Mouse (Mus musculus) MEL (cell line): ENCODE data around the gene Fbxo36. TPM values are rescaled to one million over a fixed set of nuclear protein-coding genes. Genes with fewer than 3 reads are reported as not detected.
A peak's percentile ranks its signal among the peaks of the same experiment; 100 is the strongest.

Experiments used
- DNase-seq: peaks from one replicate; pipeline ENCODE4 v3.0.0; 2011; ENCODE audit warnings: low read depth, low spot score
- H3K27ac ChIP-seq: 2 replicates; pipeline ENCODE4 v1.5.1; 2012; ENCODE audit warnings: low read depth, mild to moderate bottlenecking, control low read depth, low read length, moderate library complexity; ENCODE audit not compliant: control insufficient read depth
- H3K27me3 ChIP-seq, 2 experiments: fragments of 150-350 bp in 1 of 2; sonication (generic) in 1 of 2; 2 replicates each; pipeline ENCODE4 v1.6.1; 2012; ENCODE audit warnings: low read length in 2 of 2, mild to moderate bottlenecking in 2 of 2, improper control_type of control experiment in 1 of 2, moderate library complexity in 1 of 2; ENCODE audit not compliant: insufficient read depth in 2 of 2, control insufficient read depth in 1 of 2
- H3K36me3 ChIP-seq, 2 experiments: 2 replicates each; pipeline ENCODE4 v1.6.1; 2012 to 2014; ENCODE audit warnings: low read length in 2 of 2, improper control_type of control experiment in 1 of 2, inconsistent platforms in 1 of 2, mild to moderate bottlenecking in 1 of 2; ENCODE audit not compliant: insufficient read depth in 2 of 2, control insufficient read depth in 1 of 2
- H3K4me1 ChIP-seq, 2 experiments: fragments of 150-350 bp in 1 of 2; sonication (generic) in 1 of 2; 2 replicates each; pipeline ENCODE4 v1.6.1; 2012; ENCODE audit warnings: low read length in 2 of 2, improper control_type of control experiment in 1 of 2, mild to moderate bottlenecking in 1 of 2; ENCODE audit not compliant: insufficient read depth in 2 of 2, control insufficient read depth in 1 of 2
- H3K4me3 ChIP-seq, 2 experiments: fragments of 150-350 bp in 1 of 2; sonication (generic) in 1 of 2; 2 replicates each; pipeline ENCODE4 v1.5.1; 2012; ENCODE audit warnings: low read depth in 2 of 2, low read length in 2 of 2, mild to moderate bottlenecking in 2 of 2, moderate library complexity in 2 of 2, control low read depth in 1 of 2, improper control_type of control experiment in 1 of 2; ENCODE audit not compliant: control insufficient read depth in 1 of 2, insufficient read depth in 1 of 2
- H3K79me2 ChIP-seq: 2 replicates; pipeline ENCODE4 v1.6.1; 2012; ENCODE audit warnings: mild to moderate bottlenecking, low read length, moderate library complexity; ENCODE audit not compliant: control insufficient read depth, poor library complexity, insufficient read depth
- H3K9ac ChIP-seq: 2 replicates; pipeline ENCODE4 v1.6.1; 2012; ENCODE audit warnings: low read depth, mild to moderate bottlenecking, control low read depth, low read length, moderate library complexity; ENCODE audit not compliant: control insufficient read depth, poor library complexity, severe bottlenecking
- H3K9me3 ChIP-seq: fragments of 150-350 bp; sonication (generic); replicated peaks from 2 replicates; pipeline ENCODE4 v1.6.1; 2012; ENCODE audit warnings: mild to moderate bottlenecking, low read length, improper control_type of control experiment, moderate library complexity; ENCODE audit not compliant: insufficient read depth
- BHLHE40 ChIP-seq: IDR thresholded peaks from 2 replicates; pipeline ENCODE4 v1.6.1; 2012; ENCODE audit warnings: low read depth, mild to moderate bottlenecking, inconsistent platforms, low read length, improper control_type of control experiment, borderline replicate concordance
- CHD2 ChIP-seq: IDR thresholded peaks from 2 replicates; pipeline ENCODE4 v1.6.1; 2011; ENCODE audit warnings: low read length, improper control_type of control experiment
- CTCF ChIP-seq, 3 experiments: IDR thresholded peaks in 2 of 3; conservative IDR thresholded peaks in 1 of 3; 2 replicates each; pipeline ENCODE4 v1.5.1; 2011 to 2012; ENCODE audit warnings: low read length in 3 of 3, low read depth in 2 of 3, mild to moderate bottlenecking in 2 of 3, improper control_type of control experiment in 1 of 3, inconsistent platforms in 1 of 3, mixed read lengths in 1 of 3, moderate library complexity in 1 of 3; ENCODE audit not compliant: control insufficient read depth in 1 of 3, insufficient read depth in 1 of 3, poor library complexity in 1 of 3, severe bottlenecking in 1 of 3
- E2F4 ChIP-seq: IDR thresholded peaks from 2 replicates; pipeline ENCODE4 v1.6.1; 2011; ENCODE audit warnings: low read depth, low read length, improper control_type of control experiment, borderline replicate concordance
- EP300 ChIP-seq, 2 experiments: IDR thresholded peaks; 2 replicates each; pipeline ENCODE4 v1.6.1; 2011; ENCODE audit warnings: improper control_type of control experiment in 2 of 2, low read length in 2 of 2, low read depth in 1 of 2, mild to moderate bottlenecking in 1 of 2
- ETS1 ChIP-seq: IDR thresholded peaks from 2 replicates; pipeline ENCODE4 v1.6.1; 2012; ENCODE audit warnings: low read depth, mild to moderate bottlenecking, inconsistent platforms, low read length, improper control_type of control experiment, moderate library complexity
- GABPA ChIP-seq: IDR thresholded peaks from 2 replicates; pipeline ENCODE4 v1.6.1; 2012; ENCODE audit warnings: low read depth, mild to moderate bottlenecking, inconsistent platforms, low read length, improper control_type of control experiment, moderate library complexity
- MAX ChIP-seq: IDR thresholded peaks from 2 replicates; pipeline ENCODE4 v1.6.1; 2011; ENCODE audit warnings: low read length, improper control_type of control experiment
- MEF2A ChIP-seq: IDR thresholded peaks from 2 replicates; pipeline ENCODE4 v1.6.1; 2014; ENCODE audit warnings: low read depth, mild to moderate bottlenecking, inconsistent platforms, low read length, improper control_type of control experiment; ENCODE audit not compliant: poor library complexity, insufficient replicate concordance, severe bottlenecking; ENCODE audit errors: extremely low read depth
- MYC ChIP-seq: IDR thresholded peaks from 2 replicates; pipeline ENCODE4 v1.6.1; 2011; ENCODE audit warnings: low read depth, mild to moderate bottlenecking, low read length, improper control_type of control experiment, moderate library complexity
- NRF1 ChIP-seq: IDR thresholded peaks from 2 replicates; pipeline ENCODE4 v1.6.1; 2014; ENCODE audit warnings: low read depth, mild to moderate bottlenecking, inconsistent platforms, low read length, improper control_type of control experiment, moderate library complexity; ENCODE audit not compliant: poor library complexity, insufficient read depth, severe bottlenecking
- POLR2A ChIP-seq, 2 experiments: IDR thresholded peaks; 2 replicates each; pipeline ENCODE4 v1.6.1; 2011 to 2012; ENCODE audit warnings: low read length in 2 of 2, mild to moderate bottlenecking in 2 of 2, control low read depth in 1 of 2, improper control_type of control experiment in 1 of 2, low read depth in 1 of 2, moderate library complexity in 1 of 2; ENCODE audit not compliant: control insufficient read depth in 1 of 2, insufficient read depth in 1 of 2, poor library complexity in 1 of 2
- POLR2AphosphoS5 ChIP-seq: IDR thresholded peaks from 2 replicates; pipeline ENCODE4 v1.6.1; 2012; ENCODE audit warnings: low read depth, borderline replicate concordance, mild to moderate bottlenecking, inconsistent platforms, low read length, moderate library complexity, mixed read lengths
- TAL1 ChIP-seq: IDR thresholded peaks from 2 replicates; pipeline ENCODE4 v1.6.1; 2012; ENCODE audit warnings: mild to moderate bottlenecking, inconsistent platforms, low read length, moderate library complexity, mixed read lengths
- TBP ChIP-seq: IDR thresholded peaks from 2 replicates; pipeline ENCODE4 v1.8.0; 2011; ENCODE audit warnings: low read depth, low read length, improper control_type of control experiment
- ZC3H11A ChIP-seq: IDR thresholded peaks from 2 replicates; pipeline ENCODE4 v1.6.1; 2012; ENCODE audit warnings: low read depth, mild to moderate bottlenecking, inconsistent platforms, low read length, improper control_type of control experiment
- ZKSCAN1 ChIP-seq: IDR thresholded peaks from 2 replicates; pipeline ENCODE4 v1.6.1; 2012; ENCODE audit warnings: low read depth, mild to moderate bottlenecking, inconsistent platforms, low read length, improper control_type of control experiment, moderate library complexity
- ZMIZ1 ChIP-seq: IDR thresholded peaks from 2 replicates; pipeline ENCODE4 v1.6.1; 2012; ENCODE audit warnings: low read depth, mild to moderate bottlenecking, inconsistent platforms, low read length, improper control_type of control experiment, moderate library complexity
- polyA plus RNA-seq, 2 experiments: library from polyadenylated mRNA; stranded (reverse) in 1 of 2; unstranded in 1 of 2; fragments of >175 nt in 1 of 2; fragments of >200 nt in 1 of 2; gene quantifications; 2 replicates each; pipeline versions ENCODE4 v1.2.1 to v1.2.4; 2012; ENCODE audit warnings: low replicate concordance in 2 of 2, low read depth in 1 of 2; ENCODE audit not compliant: insufficient read length in 2 of 2, insufficient read depth in 1 of 2, missing spikeins in 1 of 2
- total RNA-seq: library from RNA; depleted of rRNA; stranded (reverse); fragments of 300-350 nt; gene quantifications from 2 replicates; pipeline ENCODE4 v1.2.3, GENCODE M21; 2012

Fbxo36 gene
- total and polyA plus RNA-seq, 3 experiments: 2.5 to 2.9 TPM; not detected in 1

GRCm38 (mm10) chr1:84934503-84935333 is 95.1 kb downstream of the Fbxo36 start, which contains the start of gene Slc16a14:
Gene Slc16a14, minus strand, starts transcription at chr1:84935134.
- no peak for DNase-seq

DNA sequence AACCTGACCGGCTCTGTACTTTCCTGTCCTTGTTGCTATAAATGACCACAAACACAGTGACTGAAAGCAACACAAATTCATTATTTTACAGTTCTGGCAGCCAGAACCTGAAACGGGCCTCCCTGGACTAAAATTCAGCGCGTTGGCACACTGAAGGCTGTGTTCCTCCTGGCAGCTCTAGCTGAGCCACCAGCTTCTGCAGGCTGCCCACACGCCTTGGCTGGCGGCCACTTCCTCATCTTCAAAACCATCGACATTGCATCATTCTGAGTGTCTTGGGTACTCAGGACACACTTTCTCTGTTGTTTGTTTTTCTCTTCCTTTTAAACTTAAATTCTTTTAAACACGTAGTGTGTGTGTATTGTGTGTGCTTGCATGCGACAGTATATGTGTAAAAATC is 96.0 kb downstream of the Fbxo36 start:
- peak overlapping the region; percentile 28; the same call in 1 of the 2 replicates for H3K9ac ChIP-seq

More at GRCm38 (mm10) chr1:84934503-84935333, 95.1 kb downstream of the Fbxo36 start, which contains the start of gene Slc16a14:
- H3K27ac ChIP-seq: no peak within 1 kb of the TSS
- no peak within 1 kb of the TSS for H3K4me3 ChIP-seq
- TF ChIP-seq ZKSCAN1 (no peak), EP300 (IDR thresholded peaks at IDR 0.05; ENCODE audit: low read depth in 1 of 2, low read length in 2 of 2) (no peak), MEF2A (no peak), POLR2A (IDR thresholded peaks at IDR 0.05; ENCODE audit: control insufficient read depth in 1 of 2, insufficient read depth in 1 of 2, low read depth in 1 of 2, low read length in 2 of 2, poor library complexity in 1 of 2) (0 out of 4 replicates have a peak, but pooled peaks of 1 of the 2 experiments have one; percentile 21), NRF1 (no peak), E2F4 (no peak)
- H3K4me1 ChIP-seq: no peaks in the 10 kb centered on the region
- no peaks in the 10 kb centered on the region for H3K27me3 ChIP-seq
- H3K79me2 ChIP-seq: no peaks in the 10 kb centered on the region
- H3K36me3 ChIP-seq: no peaks in the 10 kb centered on the region; a peak in 1 of 4 replicates
- no peaks in the 10 kb centered on the region for H3K9me3 ChIP-seq
- peak within 1 kb of the TSS; percentile 28; the same call in 1 of the 2 replicates for H3K9ac ChIP-seq

More for the DNA sequence above, 96.0 kb downstream of the Fbxo36 start:
- DNase-seq: peak; percentile 34
- H3K9me3 ChIP-seq: no peaks in the 10 kb centered on the region
- H3K4me3 ChIP-seq: no peak overlapping the region
- H3K27me3 ChIP-seq: no peaks in the 10 kb centered on the region
- H3K36me3 ChIP-seq: no peaks in the 10 kb centered on the region; a peak in 1 of 4 replicates
- H3K4me1 ChIP-seq: no peaks in the 10 kb centered on the region
- no peaks in the 10 kb centered on the region for H3K79me2 ChIP-seq
- no peak overlapping the region for H3K27ac ChIP-seq
- TF ChIP-seq NRF1: no peak
- no peak for TF ChIP-seq GABPA
- TF ChIP-seq TBP: no peak
- TF ChIP-seq POLR2AphosphoS5: no peak
- no peak for TF ChIP-seq ETS1
- no peak for TF ChIP-seq ZMIZ1
- no peak for TF ChIP-seq CHD2
- no peak for TF ChIP-seq BHLHE40
- no peak for TF ChIP-seq MAX
- TF ChIP-seq MYC: no peak
- no peak for TF ChIP-seq TAL1
- TF ChIP-seq ZC3H11A: no peak
- no peak for TF ChIP-seq POLR2A (IDR thresholded peaks at IDR 0.05; ENCODE audit: control insufficient read depth in 1 of 2, insufficient read depth in 1 of 2, low read depth in 1 of 2, low read length in 2 of 2, poor library complexity in 1 of 2)
- no peak for TF ChIP-seq CTCF (IDR thresholded peaks at IDR 0.05 in 2 of 3, conservative IDR thresholded peaks at IDR 0.05 in 1 of 3; ENCODE audit: control insufficient read depth in 1 of 3, insufficient read depth in 1 of 3, low read depth in 2 of 3, low read length in 3 of 3, poor library complexity in 1 of 3, severe bottlenecking in 1 of 3)
